Mouse (Mus musculus) limb, embryonic 15.5 days (tissue): ENCODE measurements around the gene Nfia. TPM values are rescaled to one million over a fixed set of nuclear protein-coding genes. Genes with fewer than 3 reads are reported as not detected.

ENCODE experiments used
- ATAC-seq: fragments of 200-750 bp; cut with Nextera tagmentation; 2 replicates; pipeline ENCODE4 v1.8.0; 2017; ENCODE audit warnings: low read depth, moderate TSS enrichment; ENCODE audit not compliant: insufficient number of reproducible peaks, low FRiP score, low TSS enrichment
- H3K27ac ChIP-seq: fragments of 300-500 bp; sonication (generic); 2 replicates; pipeline ENCODE4 v1.5.1; 2015; ENCODE audit warnings: moderate library complexity, mild to moderate bottlenecking, inconsistent platforms
- H3K27me3 ChIP-seq: fragments of 300-500 bp; sonication (generic); 2 replicates; pipeline ENCODE4 v1.6.1; 2015; ENCODE audit warnings: inconsistent platforms
- H3K36me3 ChIP-seq: fragments of 300-500 bp; sonication (generic); 2 replicates; pipeline ENCODE4 v1.6.1; 2015; ENCODE audit warnings: inconsistent platforms
- H3K4me1 ChIP-seq: fragments of 300-500 bp; sonication (generic); 2 replicates; pipeline ENCODE4 v1.6.1; 2015; ENCODE audit warnings: inconsistent platforms
- H3K4me2 ChIP-seq: fragments of 300-500 bp; sonication (generic); 2 replicates; pipeline ENCODE4 v1.6.1; 2015; ENCODE audit warnings: mild to moderate bottlenecking, inconsistent platforms
- H3K4me3 ChIP-seq: fragments of 300-500 bp; sonication (generic); 2 replicates; pipeline ENCODE4 v1.5.1; 2015; ENCODE audit warnings: mild to moderate bottlenecking, inconsistent platforms
- H3K9ac ChIP-seq: fragments of 300-500 bp; sonication (generic); 2 replicates; pipeline ENCODE4 v1.6.1; 2015; ENCODE audit warnings: inconsistent platforms
- H3K9me3 ChIP-seq: fragments of 300-500 bp; sonication (generic); 2 replicates; pipeline ENCODE4 v1.6.1; 2016; ENCODE audit warnings: inconsistent platforms
- WGBS: fragments of 180-500 bp; shearing (Covaris S2); methylation state at CpG from one replicate; pipeline ENCODE4 v1.1.7; 2015; 5-methylcytosine and 5-hydroxymethylcytosine counted together
- polyA plus RNA-seq: library from polyadenylated mRNA; unstranded; fragments of >200 nt; fragmentation: Nextera tagmentation; extraction: Ambion mirVana; gene quantifications from 2 replicates; pipeline ENCODE4 v1.2.1, GENCODE M21; 2015

Nfia gene
- polyA plus RNA-seq, 1 experiment from 2014 or later: 64.9 TPM

DNA sequence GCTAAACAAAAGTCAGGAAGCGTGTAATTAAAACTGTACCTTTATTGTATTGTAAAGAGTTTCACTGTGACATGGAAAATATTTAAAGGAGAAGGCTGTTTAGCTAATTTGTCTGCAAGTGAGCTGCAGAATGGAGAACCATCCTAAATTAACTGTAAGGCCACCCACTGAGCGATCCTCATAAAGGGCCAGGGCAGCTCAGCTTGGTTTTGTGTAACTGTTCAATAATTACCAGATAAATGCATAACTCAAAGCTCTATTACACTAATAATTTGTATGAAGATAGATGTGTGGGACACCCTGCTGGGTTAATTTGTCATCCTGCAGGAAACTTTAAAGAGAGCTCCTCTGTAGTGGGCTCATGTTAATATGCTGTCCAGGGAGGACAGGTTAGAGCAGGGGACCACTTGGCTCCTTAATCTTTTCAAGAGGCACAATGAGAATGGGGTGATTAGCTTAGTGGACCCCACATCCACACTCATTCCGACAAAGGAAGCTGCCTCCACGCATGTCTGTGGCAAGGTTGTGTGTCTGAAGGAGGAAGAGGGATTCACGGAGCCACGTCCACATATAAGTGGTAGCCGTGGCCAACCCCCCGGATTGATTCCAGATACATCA is 277.6 kb downstream of the Nfia start:
- no peaks in the 10 kb centered on the region for H3K27me3 ChIP-seq
- WGBS: 42% methylated on average over 8 of the region's 8 CpGs
- H3K4me3 ChIP-seq: no peak overlapping the region
- H3K27ac ChIP-seq: no peak overlapping the region
- no peaks in the 10 kb centered on the region for H3K9me3 ChIP-seq
- H3K36me3 ChIP-seq: peaks cover 17% of the 10 kb centered on the region
- H3K4me1 ChIP-seq: peaks cover 18% of the 10 kb centered on the region
- no peak overlapping the region for H3K9ac ChIP-seq
- no peak for ATAC-seq
- no peak overlapping the region for H3K4me2 ChIP-seq

DNA sequence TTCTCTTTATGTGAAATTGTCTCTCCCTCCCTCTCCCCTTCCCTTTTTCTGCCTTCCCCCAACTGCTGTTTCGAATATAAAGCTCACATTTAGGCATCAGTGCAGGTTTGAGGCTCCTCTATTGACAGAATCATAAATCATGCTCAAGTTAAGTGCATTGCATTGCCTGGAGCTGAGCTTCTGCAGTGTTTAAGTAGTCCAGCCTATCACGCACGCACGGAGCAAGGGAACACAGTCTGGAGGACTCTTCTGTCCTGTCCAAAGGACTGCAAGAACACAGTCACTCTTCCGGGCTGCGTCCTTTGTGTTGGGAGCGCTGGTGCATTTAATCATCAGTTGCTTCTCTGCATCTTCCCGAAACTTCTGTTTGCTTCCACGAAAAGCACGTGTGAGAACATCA is 278.2 kb downstream of the Nfia start:
- peaks cover 17% of the 10 kb centered on the region for H3K36me3 ChIP-seq
- no peak overlapping the region for H3K4me2 ChIP-seq
- no peak for ATAC-seq
- peaks cover 18% of the 10 kb centered on the region for H3K4me1 ChIP-seq
- no peak overlapping the region for H3K9ac ChIP-seq
- no peaks in the 10 kb centered on the region for H3K9me3 ChIP-seq
- WGBS: 51% methylated on average over 10 of the region's 10 CpGs
- no peak overlapping the region for H3K27ac ChIP-seq
- no peak overlapping the region for H3K4me3 ChIP-seq
- no peaks in the 10 kb centered on the region for H3K27me3 ChIP-seq

DNA sequence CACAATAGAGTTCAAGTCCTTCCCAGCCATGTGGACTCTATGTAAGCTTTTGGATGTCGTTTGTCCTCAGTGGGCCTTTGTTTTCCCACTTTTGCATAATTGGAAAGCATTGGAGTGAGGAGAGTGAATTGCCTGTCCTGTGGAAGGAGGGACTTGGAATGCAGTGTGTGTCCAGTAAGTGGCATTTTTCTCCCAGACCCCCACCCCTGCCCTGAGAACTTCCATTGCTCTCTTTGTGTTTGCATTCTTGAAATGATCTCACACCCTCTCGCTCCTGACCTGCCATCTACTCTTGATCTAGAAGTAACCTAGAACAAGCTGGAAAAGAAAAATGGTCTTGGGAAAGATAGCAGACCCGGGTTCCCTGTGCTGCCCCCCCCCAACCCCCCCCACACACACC is 278.8 kb downstream of the Nfia start:
- Histone ChIP-seq H3K27me3 (no peaks in the 10 kb centered on the region), H3K4me1 (peaks cover 18% of the 10 kb centered on the region), H3K9ac (no peak overlapping the region), H3K4me3 (no peak overlapping the region), H3K4me2 (no peak overlapping the region), H3K27ac (no peak overlapping the region), H3K36me3 (peaks cover 17% of the 10 kb centered on the region), H3K9me3 (no peaks in the 10 kb centered on the region)
- WGBS: 75% methylated on average over 3 of the region's 3 CpGs
- ATAC-seq: no peak

DNA sequence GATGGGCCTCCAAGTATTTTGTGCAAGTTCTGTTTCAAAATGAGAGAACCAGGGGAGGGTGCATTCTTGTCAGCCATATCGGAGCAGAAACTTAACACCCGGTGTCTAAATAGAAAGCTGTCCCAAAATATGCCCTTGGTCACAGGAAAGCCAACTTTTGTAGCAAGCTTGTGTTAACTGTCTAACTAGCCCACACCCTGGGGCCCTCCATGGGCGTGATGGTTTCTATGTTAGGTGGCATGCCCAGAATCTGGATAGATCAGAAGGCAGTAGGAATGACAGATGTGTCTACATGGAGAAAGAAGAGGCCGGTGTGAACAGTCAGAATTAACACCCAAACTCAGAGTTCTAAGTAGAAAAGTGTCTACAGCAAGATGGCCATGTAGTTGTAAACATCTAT is 282.5 kb downstream of the Nfia start:
- H3K9me3 ChIP-seq: no peaks in the 10 kb centered on the region
- H3K4me3 ChIP-seq: no peak overlapping the region
- ATAC-seq: no peak
- 76% methylated on average over 4 of the region's 4 CpGs for WGBS
- H3K4me1 ChIP-seq: peaks cover 13% of the 10 kb centered on the region
- no peaks in the 10 kb centered on the region for H3K27me3 ChIP-seq
- H3K27ac ChIP-seq: no peak overlapping the region
- H3K36me3 ChIP-seq: peaks cover 17% of the 10 kb centered on the region
- H3K4me2 ChIP-seq: no peak overlapping the region
- H3K9ac ChIP-seq: no peak overlapping the region

DNA sequence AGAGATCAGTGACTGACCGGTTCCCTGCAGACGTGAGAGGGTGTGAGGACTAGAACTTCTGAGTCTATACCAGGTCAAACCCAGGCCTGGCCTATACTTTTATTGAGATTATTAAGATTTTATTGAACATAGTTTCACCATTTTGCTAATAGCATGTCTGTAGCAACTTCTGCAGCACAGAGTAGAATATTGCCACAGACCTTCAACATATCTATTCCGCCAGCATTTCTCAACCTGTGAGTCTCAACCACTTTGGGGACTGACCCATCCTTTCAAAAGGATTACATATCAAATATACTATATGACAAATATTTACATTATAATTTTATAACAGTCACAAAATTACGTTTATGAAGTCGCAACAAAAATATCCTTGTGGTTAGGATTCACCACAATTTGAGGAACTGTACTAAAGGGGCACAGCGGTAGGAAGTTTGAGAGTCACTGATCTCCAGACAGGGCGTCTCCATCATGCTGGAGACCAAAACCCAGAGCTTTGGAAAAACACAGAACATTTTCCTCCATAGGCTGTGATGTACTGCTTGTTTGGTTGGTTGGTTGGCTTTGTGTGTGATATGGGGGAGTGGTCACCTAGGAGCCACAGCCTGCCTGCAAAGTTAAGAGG is 284.0 kb downstream of the Nfia start:
- Histone ChIP-seq H3K27me3 (no peaks in the 10 kb centered on the region), H3K27ac (no peak overlapping the region), H3K9me3 (no peaks in the 10 kb centered on the region), H3K4me3 (no peak overlapping the region), H3K4me2 (no peak overlapping the region), H3K4me1 (peaks cover 4% of the 10 kb centered on the region; the same call in 1 of the 2 replicates), H3K9ac (no peak overlapping the region), H3K36me3 (peaks cover 17% of the 10 kb centered on the region)
- ATAC-seq: no peak
- WGBS: 86% methylated on average over 7 of the region's 7 CpGs

DNA sequence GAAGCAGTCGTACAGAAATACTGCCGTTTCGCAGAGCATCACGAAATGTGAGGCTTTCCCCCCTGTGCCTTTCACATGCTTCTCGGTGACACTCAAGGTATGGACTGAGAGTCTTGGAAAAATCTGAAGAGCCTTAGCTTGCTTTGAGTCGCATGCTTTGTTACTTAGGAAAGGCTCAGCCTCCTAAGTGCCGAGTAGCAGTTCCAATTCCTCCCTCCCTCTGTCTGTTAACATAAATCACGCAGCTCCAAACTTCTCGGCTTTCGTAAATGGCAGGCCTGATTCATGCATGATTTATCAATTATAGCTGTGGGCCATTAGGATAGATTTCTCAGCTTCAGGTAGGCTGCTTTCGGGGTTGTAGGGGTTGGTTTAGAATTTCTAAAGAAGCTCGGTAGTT is 284.7 kb downstream of the Nfia start:
- no peak overlapping the region for H3K9ac ChIP-seq
- 66% methylated on average over 12 of the region's 12 CpGs for WGBS
- H3K27me3 ChIP-seq: no peaks in the 10 kb centered on the region
- H3K27ac ChIP-seq: no peak overlapping the region
- H3K36me3 ChIP-seq: peaks cover 15% of the 10 kb centered on the region
- no peak overlapping the region for H3K4me2 ChIP-seq
- ATAC-seq: no peak
- no peak overlapping the region for H3K4me3 ChIP-seq
- H3K4me1 ChIP-seq: peaks cover 4% of the 10 kb centered on the region; the same call in 1 of the 2 replicates
- H3K9me3 ChIP-seq: no peaks in the 10 kb centered on the region

DNA sequence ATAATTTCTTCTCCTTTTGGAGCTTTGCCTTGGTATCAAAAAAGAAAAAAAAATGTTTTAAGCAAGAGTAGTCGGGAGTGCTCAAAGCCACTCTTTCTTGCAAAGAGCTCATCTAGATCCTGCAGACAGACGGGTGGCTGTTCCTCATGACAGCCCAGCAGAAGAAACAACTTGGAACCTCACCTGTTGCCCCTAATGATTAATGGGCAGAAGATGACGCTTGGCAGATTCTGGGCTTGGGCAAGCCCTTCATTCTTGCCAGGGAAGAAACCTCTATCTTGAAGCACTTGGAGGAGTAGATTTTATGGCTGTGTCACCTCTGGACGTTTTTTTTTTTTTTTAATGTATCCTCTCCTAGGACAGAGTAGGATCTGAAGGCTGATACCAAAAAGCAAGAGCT is 285.2 kb downstream of the Nfia start:
- no peaks in the 10 kb centered on the region for H3K27me3 ChIP-seq
- H3K4me3 ChIP-seq: no peak overlapping the region
- no peak overlapping the region for H3K4me2 ChIP-seq
- H3K9me3 ChIP-seq: no peaks in the 10 kb centered on the region
- no peak overlapping the region for H3K9ac ChIP-seq
- H3K27ac ChIP-seq: no peak overlapping the region
- WGBS: 50% methylated on average over 4 of the region's 4 CpGs
- no peak for ATAC-seq
- peaks cover 14% of the 10 kb centered on the region for H3K36me3 ChIP-seq
- H3K4me1 ChIP-seq: peaks cover 4% of the 10 kb centered on the region; the same call in 1 of the 2 replicates

DNA sequence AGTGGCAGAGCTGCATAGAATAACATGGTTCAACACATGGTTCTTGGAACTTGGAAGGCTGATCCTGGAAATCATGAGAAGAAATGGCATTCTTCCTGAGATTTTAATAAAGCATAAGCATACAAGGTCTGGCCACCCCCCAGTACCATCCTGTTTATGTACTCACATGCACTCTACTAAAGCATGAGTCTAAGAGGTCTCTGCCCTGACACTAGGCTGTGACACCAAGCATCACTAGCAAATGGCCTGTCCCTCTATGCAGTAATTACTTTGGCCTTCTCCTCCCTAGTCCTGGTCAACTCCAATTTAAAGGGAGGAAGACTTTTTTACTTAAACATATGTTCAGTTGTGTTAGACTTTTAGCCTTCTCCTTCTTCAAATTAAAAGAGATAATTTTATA is 285.6 kb downstream of the Nfia start:
- Histone ChIP-seq H3K27me3 (no peaks in the 10 kb centered on the region), H3K36me3 (peaks cover 15% of the 10 kb centered on the region), H3K4me3 (no peak overlapping the region), H3K9ac (no peak overlapping the region), H3K9me3 (no peaks in the 10 kb centered on the region), H3K27ac (no peak overlapping the region), H3K4me2 (no peak overlapping the region), H3K4me1 (peaks cover 4% of the 10 kb centered on the region; the same call in 1 of the 2 replicates)
- ATAC-seq: no peak

DNA sequence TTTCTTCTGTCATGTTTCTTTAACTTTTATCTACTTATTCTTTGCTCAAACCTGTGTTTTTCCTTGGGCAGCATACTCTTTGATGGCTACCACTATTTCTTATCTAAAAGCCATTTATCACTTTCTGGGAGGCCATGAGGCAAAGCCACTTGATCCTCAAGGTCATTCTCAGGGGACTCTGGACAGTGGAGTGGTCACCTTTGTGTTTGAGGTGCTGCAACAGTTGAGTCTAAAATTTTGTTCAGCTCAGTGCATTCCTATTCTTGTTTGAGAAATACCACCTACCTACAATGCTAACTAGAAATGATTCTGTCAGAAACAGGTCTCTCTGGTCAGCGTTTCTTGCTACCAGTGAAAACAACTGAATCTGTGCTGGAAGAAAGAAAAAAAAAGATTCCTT is 288.1 kb downstream of the Nfia start:
- no peak overlapping the region for H3K4me2 ChIP-seq

DNA sequence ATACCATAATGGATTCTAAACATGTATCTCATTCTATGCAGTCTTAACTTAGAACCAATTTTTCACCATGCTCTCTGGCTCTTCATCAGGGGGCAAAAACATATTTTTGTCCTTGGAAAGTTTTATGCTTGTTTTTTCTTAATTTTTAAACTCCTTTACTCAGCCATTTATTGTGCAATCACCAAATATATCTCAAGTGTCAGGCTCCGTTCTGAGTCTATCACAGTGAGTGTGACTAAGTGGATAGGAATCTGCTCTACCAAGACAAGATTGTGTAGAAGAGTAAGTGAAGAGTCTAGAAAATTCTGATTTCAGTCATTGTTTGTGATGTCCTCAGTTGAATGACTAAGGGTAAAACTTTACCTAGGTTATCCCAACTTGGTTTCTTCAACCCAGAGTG is 288.6 kb downstream of the Nfia start:
- Histone ChIP-seq H3K9ac (no peak overlapping the region), H3K9me3 (no peaks in the 10 kb centered on the region), H3K4me1 (peaks cover 4% of the 10 kb centered on the region; the same call in 1 of the 2 replicates), H3K27me3 (no peaks in the 10 kb centered on the region), H3K36me3 (peaks cover 22% of the 10 kb centered on the region), H3K4me3 (no peak overlapping the region), H3K27ac (no peak overlapping the region), H3K4me2 (no peak overlapping the region)
- WGBS: 59% methylated on average over 1 of the region's 1 CpGs
- ATAC-seq: no peak

More for the DNA sequence above, 288.1 kb downstream of the Nfia start:
- WGBS: 23% methylated on average over 1 of the region's 1 CpGs
- Histone ChIP-seq H3K4me1 (peaks cover 4% of the 10 kb centered on the region; the same call in 1 of the 2 replicates), H3K27me3 (no peaks in the 10 kb centered on the region), H3K9me3 (no peaks in the 10 kb centered on the region), H3K9ac (no peak overlapping the region), H3K27ac (no peak overlapping the region), H3K4me3 (no peak overlapping the region), H3K36me3 (peaks cover 18% of the 10 kb centered on the region)
- no peak for ATAC-seq

DNA sequence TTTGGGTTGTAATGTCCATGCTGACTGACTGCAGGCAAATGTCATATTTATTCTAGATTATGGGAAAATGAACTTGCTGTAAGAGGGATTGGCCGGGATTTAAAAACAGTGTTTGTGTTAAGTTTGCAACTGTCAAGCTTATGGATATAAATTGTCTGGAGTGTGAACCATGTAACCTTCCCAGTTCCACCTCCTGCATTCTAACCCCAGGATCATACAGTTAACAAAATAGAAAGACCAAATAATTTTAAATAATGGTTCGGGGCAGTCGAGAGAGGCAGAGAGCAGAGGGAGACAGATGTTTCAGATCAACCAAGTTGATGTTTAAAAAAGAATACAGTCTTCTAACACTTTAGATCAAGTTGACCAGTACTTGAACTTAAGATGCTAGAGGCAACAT is 290.7 kb downstream of the Nfia start:
- no peak overlapping the region for H3K4me3 ChIP-seq
- H3K4me1 ChIP-seq: no peaks in the 10 kb centered on the region
- H3K9me3 ChIP-seq: no peaks in the 10 kb centered on the region
- peaks cover 24% of the 10 kb centered on the region for H3K36me3 ChIP-seq
- no peak overlapping the region for H3K4me2 ChIP-seq
- H3K27me3 ChIP-seq: no peaks in the 10 kb centered on the region
- no peak for ATAC-seq
- no peak overlapping the region for H3K9ac ChIP-seq
- 55% methylated on average over 3 of the region's 3 CpGs for WGBS
- H3K27ac ChIP-seq: no peak overlapping the region

DNA sequence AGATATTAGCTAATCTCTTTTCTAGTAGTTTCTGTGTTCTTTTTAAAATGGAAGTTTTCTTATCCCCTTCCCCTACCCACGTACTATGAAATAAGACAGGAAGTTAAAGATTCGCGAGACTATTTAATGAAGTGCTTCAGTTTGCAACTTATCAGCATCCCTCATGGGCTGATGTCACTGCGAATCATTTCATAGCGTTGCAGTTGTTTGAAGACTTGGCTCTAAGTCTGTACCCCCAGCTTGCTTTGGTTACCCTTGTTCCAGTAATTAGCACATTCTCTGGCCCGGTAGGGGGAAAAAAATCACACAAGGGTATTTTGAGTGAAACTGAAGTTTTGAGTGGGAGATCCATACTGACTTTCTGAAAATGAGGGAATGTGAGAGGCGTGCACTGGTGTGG is 303.6 kb downstream of the Nfia start:
- Histone ChIP-seq H3K4me3 (no peak overlapping the region), H3K4me2 (no peak overlapping the region), H3K36me3 (no peaks in the 10 kb centered on the region), H3K9ac (no peak overlapping the region), H3K27me3 (no peaks in the 10 kb centered on the region), H3K4me1 (0 out of 2 replicates have a peak, but pooled peaks cover 5% of the 10 kb centered on the region), H3K27ac (no peak overlapping the region), H3K9me3 (no peaks in the 10 kb centered on the region)
- WGBS: 74% methylated on average over 7 of the region's 7 CpGs
- ATAC-seq: no peak
